Mouse (Mus musculus) layer of hippocampus, postnatal 36 days (tissue): ENCODE data around the gene Wdr81. TPM values are rescaled to one million over a fixed set of nuclear protein-coding genes. Genes with fewer than 3 reads are reported as not detected.

Source experiments
- DNase-seq, 2 experiments: peaks; one replicate each; pipeline ENCODE4 v3.0.0; 2022
- total RNA-seq, 2 experiments: library from RNA; stranded (reverse); gene quantifications; 2 replicates each; pipeline ENCODE4 v1.2.3; 2021

Gene Wdr81
- 10 to 100 TPM; 20.6 to 22.6 TPM for total RNA-seq

GRCm38 (mm10) chr11:75453991-75454930, at the start of gene Wdr81:
Wdr81 (minus strand) TSS chr11:75454717.
- peak; percentile 86 to 87 for DNase-seq

GRCm38 (mm10) chr11:75498126-75498525, 43.6 kb upstream of the Wdr81 start:
- no peak for DNase-seq

- DNase-seq, result no peak
Observed at GRCm38 (mm10) chr11:75494296-75495049, 40.0 kb upstream of the Wdr81 start.

- no peak for DNase-seq
Observed at GRCm38 (mm10) chr11:75487496-75487895, 33.0 kb upstream of the Wdr81 start.

- peak; percentile 99 for DNase-seq
Observed at GRCm38 (mm10) chr11:75486601-75487285, 32.2 kb upstream of the Wdr81 start, which contains the start of gene Prpf8. Prpf8 (plus strand) TSS chr11:75486816.

GRCm38 (mm10) chr11:75486192-75486591, 31.7 kb upstream of the Wdr81 start:
- DNase-seq, result no peak

GRCm38 (mm10) chr11:75473376-75473775, 18.9 kb upstream of the Wdr81 start:
- no peak for DNase-seq

GRCm38 (mm10) chr11:75472469-75473081, 18.1 kb upstream of the Wdr81 start:
- DNase-seq, result no peak

GRCm38 (mm10) chr11:75470675-75471074, 16.2 kb upstream of the Wdr81 start:
- DNase-seq, result no peak

- DNase-seq, result no peak
Observed at GRCm38 (mm10) chr11:75469261-75469660, 14.7 kb upstream of the Wdr81 start.

- DNase-seq, result no peak
Observed at GRCm38 (mm10) chr11:75468410-75468809, 13.9 kb upstream of the Wdr81 start.

GRCm38 (mm10) chr11:75467512-75468215, 13.1 kb upstream of the Wdr81 start:
- DNase-seq, result no peak

GRCm38 (mm10) chr11:75466731-75467505, 12.4 kb upstream of the Wdr81 start:
- DNase-seq, result no peak

- DNase-seq, result no peak
Observed at GRCm38 (mm10) chr11:75465051-75465450, 10.5 kb upstream of the Wdr81 start.

GRCm38 (mm10) chr11:75464417-75464816, 9.9 kb upstream of the Wdr81 start:
- DNase-seq, result no peak

GRCm38 (mm10) chr11:75463624-75464023, 9.1 kb upstream of the Wdr81 start:
- no peak for DNase-seq

GRCm38 (mm10) chr11:75462865-75463336, 8.4 kb upstream of the Wdr81 start:
- DNase-seq, result peak; percentile 62 to 67

- peak in 1 of 2 experiments; percentile 41 for DNase-seq
Observed at GRCm38 (mm10) chr11:75462253-75462783, 7.8 kb upstream of the Wdr81 start.

GRCm38 (mm10) chr11:75461743-75462252, 7.3 kb upstream of the Wdr81 start:
- no peak for DNase-seq
